Mouse (Mus musculus) retina, postnatal 7 days (tissue): ENCODE data around the gene Snapc4.

ENCODE experiments used
- DNase-seq: peaks from one replicate; pipeline ENCODE4 v3.0.0-alpha.2; 2012; ENCODE audit warnings: low read depth, low spot score

Gene Snapc4

DNA sequence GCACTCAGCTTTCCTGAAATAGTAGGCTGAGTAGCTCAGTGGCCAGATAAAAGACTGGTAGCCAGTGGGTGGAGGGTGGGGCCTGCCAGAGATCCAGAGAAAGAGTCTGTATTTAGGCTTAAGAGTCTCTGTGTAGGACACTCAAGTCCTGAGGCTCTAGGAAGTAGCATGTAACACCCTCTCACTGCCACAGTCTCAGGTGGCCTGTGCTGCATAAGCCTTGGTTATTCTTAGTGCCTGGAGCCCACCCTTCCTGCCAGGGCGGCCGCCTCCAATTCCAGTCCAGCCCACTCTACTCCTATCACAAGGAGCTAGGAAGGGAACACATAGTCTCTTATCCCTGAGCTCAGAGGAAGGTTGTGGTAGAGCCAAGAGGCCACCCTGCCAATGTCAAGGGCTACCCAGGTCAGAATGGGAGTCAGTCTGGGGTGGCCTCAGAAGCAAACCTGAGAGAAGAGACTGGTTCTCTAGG is 38.9 kb downstream of the Snapc4 start:
- no peak for DNase-seq

DNA sequence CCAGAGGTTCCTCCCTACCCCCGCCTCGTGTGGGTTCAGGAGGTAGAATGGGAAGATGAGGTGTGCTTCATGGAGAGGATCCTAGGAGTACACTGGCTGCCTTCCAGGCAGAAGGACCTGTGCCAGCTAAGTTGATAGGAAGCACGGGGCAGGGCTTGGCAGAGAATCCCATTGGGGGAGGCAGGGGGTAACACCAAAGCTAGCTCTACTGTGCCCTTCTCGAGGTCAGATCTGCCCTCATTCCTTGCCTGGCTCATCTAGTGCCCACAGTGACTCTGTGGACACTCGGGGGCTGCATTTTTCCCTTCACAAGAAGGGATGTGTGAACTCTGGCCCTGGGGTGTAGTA is 41.3 kb downstream of the Snapc4 start:
- no peak for DNase-seq

- no peak for DNase-seq
These were observed 41.9 kb downstream of the Snapc4 start for GRCm38 (mm10) chr2:26338302-26339203.

DNA sequence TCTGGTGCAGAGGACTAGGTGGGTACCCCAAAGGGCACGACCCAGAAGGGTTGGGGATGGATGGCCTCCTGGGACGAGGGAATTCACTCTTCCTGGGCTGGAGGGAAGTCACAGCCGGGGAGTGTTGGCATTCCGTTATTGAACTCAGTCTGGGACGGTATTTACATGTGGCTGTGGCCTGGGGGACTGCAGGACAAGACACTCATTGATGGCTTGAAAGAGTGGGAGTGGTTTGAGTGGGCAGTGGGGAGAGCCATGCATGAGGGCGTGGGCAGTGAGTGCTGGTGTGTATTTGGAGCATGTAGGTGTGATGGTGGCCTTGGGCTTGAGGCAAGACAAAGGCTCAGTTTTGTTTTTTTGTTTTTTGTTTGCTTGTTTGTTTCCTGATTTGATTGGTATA is 49.8 kb downstream of the Snapc4 start:
- no peak for DNase-seq

DNA sequence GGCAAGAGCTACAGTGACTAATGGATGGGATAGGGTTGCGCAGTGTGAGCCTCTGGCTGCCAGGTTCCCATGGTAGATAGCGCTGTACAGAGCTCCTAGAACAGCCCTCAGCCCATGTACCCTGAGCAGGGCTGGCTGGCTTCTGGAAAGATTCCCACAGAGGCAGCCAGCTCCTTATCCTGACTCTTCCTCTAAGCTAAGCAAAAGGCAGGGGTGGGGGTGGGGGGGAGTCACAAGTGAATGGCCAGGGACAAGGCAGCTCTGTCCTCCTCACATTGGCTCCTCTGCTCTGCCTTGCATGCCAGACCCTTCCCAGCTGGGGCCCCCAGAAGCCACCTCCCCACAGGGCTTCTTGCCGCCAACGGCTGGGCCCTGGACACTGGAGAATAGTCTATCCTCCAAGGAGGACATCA is 50.4 kb downstream of the Snapc4 start:
- DNase-seq: no peak

DNA sequence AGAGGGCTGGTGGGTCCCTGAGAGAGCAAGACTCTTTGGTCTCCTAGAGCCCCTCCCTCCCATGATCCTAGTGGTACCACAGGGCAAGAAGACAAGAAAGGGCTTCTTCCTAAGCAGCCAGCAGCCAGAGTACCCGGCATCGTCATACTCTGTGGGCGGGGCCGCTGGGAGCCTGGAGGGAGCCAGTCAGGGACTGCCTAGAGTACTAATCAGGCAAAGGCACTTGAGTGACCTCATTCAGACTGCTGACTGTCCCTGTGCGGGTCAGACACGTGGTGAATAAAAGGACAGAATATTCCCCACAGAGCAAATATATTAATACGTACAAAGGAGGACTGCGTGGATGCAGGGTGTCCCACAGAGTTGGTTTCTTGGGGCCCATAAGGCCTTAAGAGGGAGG is 51.1 kb downstream of the Snapc4 start:
- DNase-seq: no peak

DNA sequence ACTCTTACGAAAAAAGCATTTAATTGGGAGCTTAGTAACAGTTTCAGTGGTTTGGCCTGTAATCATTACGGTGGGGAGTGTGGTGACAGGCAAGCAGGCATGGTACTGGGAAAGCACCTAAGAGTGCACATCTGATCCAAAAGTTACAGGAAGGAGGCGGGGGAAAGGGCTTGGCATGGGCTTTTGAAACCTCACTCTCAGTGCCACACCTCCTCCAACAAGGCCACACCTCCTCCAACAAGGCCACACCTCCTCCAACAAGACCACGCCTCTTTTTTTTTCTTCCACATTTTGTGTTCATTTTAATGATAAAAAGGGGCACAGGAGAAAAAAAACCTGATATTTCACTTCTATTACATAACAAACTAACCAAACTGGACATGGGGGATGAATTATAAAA is 52.6 kb downstream of the Snapc4 start:
- no peak for DNase-seq

- peak; percentile 75 for DNase-seq
These were observed 54.9 kb downstream of the Snapc4 start for GRCm38 (mm10) chr2:26325386-26326181.

- no peak for DNase-seq
These were observed 55.5 kb downstream of the Snapc4 start for GRCm38 (mm10) chr2:26324917-26325316.

GRCm38 (mm10) chr2:26323589-26324325 is 56.7 kb downstream of the Snapc4 start:
- no peak for DNase-seq

GRCm38 (mm10) chr2:26320245-26321185 is 59.9 kb downstream of the Snapc4 start:
- no peak for DNase-seq

GRCm38 (mm10) chr2:26319519-26320244 is 60.8 kb downstream of the Snapc4 start:
- DNase-seq: peak; percentile 56

DNA sequence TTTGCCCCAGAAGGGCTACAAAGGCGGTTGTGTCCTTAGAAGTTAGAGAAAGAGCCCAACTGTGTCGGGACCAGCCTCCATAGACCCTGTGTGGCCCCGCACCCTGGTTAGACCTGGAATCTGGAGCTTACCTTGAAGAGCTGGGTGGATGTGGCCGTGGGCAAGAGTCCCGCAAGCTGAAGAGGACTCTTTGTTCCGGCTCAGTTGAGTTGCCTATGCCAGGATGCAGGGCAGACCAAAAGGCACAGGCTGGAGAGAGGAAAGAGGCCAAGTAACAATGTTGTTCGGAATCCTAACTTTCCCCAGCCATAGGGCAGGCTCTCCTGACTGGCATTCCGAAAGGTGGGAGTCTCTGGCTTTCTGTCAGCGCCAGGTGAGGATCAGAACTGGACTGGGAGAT is 61.3 kb downstream of the Snapc4 start:
- DNase-seq: no peak

DNA sequence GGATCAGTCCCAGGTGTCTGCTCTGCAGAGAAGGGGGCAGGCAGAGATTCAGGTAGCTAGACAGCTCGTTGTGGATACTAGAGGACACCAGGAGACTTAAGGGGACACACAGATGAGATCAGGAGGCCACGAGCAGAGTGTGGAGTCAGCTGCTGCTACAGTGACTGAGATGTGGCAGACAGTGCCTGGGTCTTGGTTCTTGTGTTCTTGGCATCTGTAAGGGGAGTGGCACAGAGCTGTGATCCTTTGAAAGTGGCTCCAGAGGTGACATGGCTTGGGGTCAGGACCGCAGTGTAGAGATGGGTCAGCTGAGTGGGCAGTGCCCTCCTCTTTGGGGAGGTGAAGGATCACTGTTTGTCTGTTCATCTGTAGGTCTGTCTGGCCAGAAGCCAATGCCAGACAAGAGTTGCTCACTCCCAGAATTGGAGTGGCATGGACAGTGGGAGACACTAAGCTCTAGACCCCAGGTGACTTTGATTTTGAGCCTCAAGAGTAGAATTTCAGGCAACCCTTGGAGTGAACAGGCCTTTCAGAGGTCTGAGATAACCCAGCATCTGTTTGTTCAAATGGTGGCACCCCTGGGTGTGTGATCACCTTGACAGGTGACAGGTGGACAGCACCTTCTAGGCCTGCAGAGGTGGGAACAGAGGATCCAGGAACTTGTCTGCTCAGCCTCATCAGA is 62.3 kb downstream of the Snapc4 start:
- no peak for DNase-seq

- no peak for DNase-seq
These were observed 63.1 kb downstream of the Snapc4 start for GRCm38 (mm10) chr2:26317371-26317770.

DNA sequence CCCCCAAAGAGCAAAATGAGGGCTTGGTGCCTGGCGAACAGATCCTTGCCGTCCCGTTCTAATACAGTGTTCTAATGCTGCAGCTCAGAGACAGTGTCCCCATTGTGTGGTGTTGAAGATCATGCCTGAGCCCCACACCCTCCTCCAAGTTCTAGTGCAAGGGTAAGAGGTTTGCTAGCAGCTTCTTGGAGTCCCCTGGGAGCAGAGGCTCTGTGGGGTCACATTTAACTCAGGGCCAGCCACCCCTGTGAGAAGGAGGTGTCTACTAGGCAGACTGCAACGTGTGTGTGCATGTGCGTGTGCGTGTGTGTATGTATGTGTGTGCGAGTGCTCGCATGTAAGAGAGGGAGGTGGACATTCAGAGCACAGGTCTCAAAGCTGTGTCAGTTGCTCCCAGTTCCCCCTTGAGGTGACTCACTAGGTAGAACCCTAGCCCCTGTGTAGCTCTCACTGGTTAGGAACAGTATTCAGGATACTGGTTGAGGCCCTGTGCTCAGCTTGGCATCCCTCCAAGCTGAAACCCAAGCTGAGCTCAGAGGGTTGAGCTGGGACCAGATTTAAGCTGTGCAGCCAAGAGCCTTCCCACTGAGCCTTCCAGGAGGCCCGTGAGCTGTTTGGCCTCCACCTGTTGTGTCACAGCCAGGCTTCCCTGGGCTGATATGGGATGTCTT is 63.7 kb downstream of the Snapc4 start:
- DNase-seq: no peak

DNA sequence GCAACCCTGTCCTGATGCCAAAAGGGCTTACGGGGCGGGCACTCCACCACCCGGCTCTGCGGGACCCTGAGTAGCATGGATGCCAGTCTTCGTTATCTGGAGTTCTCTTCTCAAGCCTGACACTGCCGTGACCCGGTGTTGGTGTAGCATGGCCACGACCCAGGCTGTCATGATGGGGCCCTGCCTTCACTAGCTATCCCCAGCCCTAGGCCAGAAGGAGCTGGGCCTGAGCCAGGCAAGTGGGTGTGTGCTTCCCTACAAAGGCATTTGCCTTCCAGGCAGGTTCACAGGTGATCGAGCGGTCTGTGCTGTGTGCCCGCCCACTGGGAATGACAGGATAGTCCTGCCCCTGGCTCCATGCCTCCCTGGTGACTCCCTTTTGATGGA is 64.5 kb downstream of the Snapc4 start:
- no peak for DNase-seq

GRCm38 (mm10) chr2:26315072-26315924 is 65.2 kb downstream of the Snapc4 start, which contains the start of gene Gpsm1:
Gpsm1 (plus strand) TSS chr2:26315515.
- peak; percentile 67 for DNase-seq
